Mouse (Mus musculus): ENCODE measurements around the gene Sart1. TPM values are rescaled to one million over a fixed set of nuclear protein-coding genes. Genes with fewer than 3 reads are reported as not detected.

Sart1 gene
- total RNA-seq, 1 experiment from 2014 or later: 147 TPM

GRCm38 (mm10) chr19:5341360-5341759, 47.1 kb downstream of the Sart1 start:
- ATAC-seq (ENCODE audit: extremely low read depth, insufficient number of reproducible peaks, low FRiP score, poor library complexity, severe bottlenecking): no peak

- ATAC-seq (ENCODE audit: extremely low read depth, insufficient number of reproducible peaks, low FRiP score, poor library complexity, severe bottlenecking): peak; percentile 56; the same call in 1 of the 2 replicates
These were observed 50.5 kb downstream of the Sart1 start for GRCm38 (mm10) chr19:5337975-5338374.

GRCm38 (mm10) chr19:5335441-5335840, 53.1 kb downstream of the Sart1 start, which contains the start of gene Catsper1:
Gene Catsper1 (plus strand): TSS chr19:5335741.
- ATAC-seq (ENCODE audit: extremely low read depth, insufficient number of reproducible peaks, low FRiP score, poor library complexity, severe bottlenecking): no peak

GRCm38 (mm10) chr19:5334741-5335140, 53.8 kb downstream of the Sart1 start:
- no peak for ATAC-seq (ENCODE audit: extremely low read depth, insufficient number of reproducible peaks, low FRiP score, poor library complexity, severe bottlenecking)

GRCm38 (mm10) chr19:5327970-5328369, 60.5 kb downstream of the Sart1 start:
- ATAC-seq (ENCODE audit: extremely low read depth, insufficient number of reproducible peaks, low FRiP score, poor library complexity, severe bottlenecking): no peak

Other genes with a start within 250 kb of the Sart1 start
- gene Pacs1, start 115.6 kb downstream of the Sart1 start, total RNA-seq (2017): 50.5 and 54.0 TPM in 2 replicates
- gene Sf3b2, start 93.2 kb downstream of the Sart1 start, total RNA-seq (2017): 273 and 288 TPM in 2 replicates
- gene Gal3st3, start 90.4 kb downstream of the Sart1 start, total RNA-seq (2017): not detected in 2 replicates
- gene Catsper1, start 53.0 kb downstream of the Sart1 start, total RNA-seq (2017): not detected in 2 replicates
- gene Cst6, start 39.1 kb downstream of the Sart1 start, total RNA-seq (2017): 1.4 TPM in 1 of 2 replicates, not detected in the other
- gene Eif1ad, start 22.0 kb downstream of the Sart1 start, total RNA-seq (2017): 31.6 and 36.8 TPM in 2 replicates
- gene Banf1, start 21.5 kb downstream of the Sart1 start, total RNA-seq (2017): 15.2 and 17.9 TPM in 2 replicates
- 1.5 TPM in 1 of 2 replicates, not detected in the other for gene Tsga10ip, start 13.8 kb upstream of the Sart1 start, total RNA-seq (2017)
- gene Drap1, start 36.3 kb upstream of the Sart1 start, total RNA-seq (2017): 91.6 and 100 TPM in 2 replicates
- gene AI837181, start 36.4 kb upstream of the Sart1 start, total RNA-seq (2017): 21.1 and 22.2 TPM in 2 replicates
- not detected in 2 replicates for gene Fosl1, start 58.8 kb upstream of the Sart1 start, total RNA-seq (2017)
- 2.3 and 2.8 TPM in 2 replicates for gene Ccdc85b, start 69.2 kb upstream of the Sart1 start, total RNA-seq (2017)
- gene Fibp, start 71.9 kb upstream of the Sart1 start, total RNA-seq (2017): 133 and 137 TPM in 2 replicates
- gene Ctsw, start 79.8 kb upstream of the Sart1 start, total RNA-seq (2017): 11.1 and 11.2 TPM in 2 replicates
- 0.70 TPM in 1 of 2 replicates, not detected in the other for gene Efemp2, start 85.3 kb upstream of the Sart1 start, total RNA-seq (2017)
- gene Mus81, start 99.7 kb upstream of the Sart1 start, total RNA-seq (2017): 19.0 and 22.0 TPM in 2 replicates
- 1,009 and 1,084 TPM in 2 replicates for gene Cfl1, start 101.8 kb upstream of the Sart1 start, total RNA-seq (2017)
- gene 1700020D05Rik, start 115.1 kb upstream of the Sart1 start, total RNA-seq (2017): 0.86 and 5.0 TPM in 2 replicates
- gene Snx32, start 121.8 kb upstream of the Sart1 start, total RNA-seq (2017): 7.4 and 11.3 TPM in 2 replicates
- 0.23 and 0.25 TPM in 2 replicates for gene Ovol1, start 171.9 kb upstream of the Sart1 start, total RNA-seq (2017)
- 14.6 and 18.0 TPM in 2 replicates for gene Ap5b1, start 179.3 kb upstream of the Sart1 start, total RNA-seq (2017)
- 50.5 and 64.0 TPM in 2 replicates for gene Rnaseh2c, start 213.2 kb upstream of the Sart1 start, total RNA-seq (2017)
- gene Kat5, start 221.5 kb upstream of the Sart1 start, total RNA-seq (2017): 77.8 and 89.0 TPM in 2 replicates
- 143 and 145 TPM in 2 replicates for gene Rela, start 248.8 kb upstream of the Sart1 start, total RNA-seq (2017)